Mouse (Mus musculus) retina, postnatal 1 day (tissue): Measurements from ENCODE around the gene Arhgef38.
A peak's percentile ranks its signal among the peaks of the same experiment; 100 is the strongest.

ENCODE experiments used
- DNase-seq: peaks from one replicate; pipeline ENCODE4 v3.0.0-alpha.2; 2012

Arhgef38 gene

DNA sequence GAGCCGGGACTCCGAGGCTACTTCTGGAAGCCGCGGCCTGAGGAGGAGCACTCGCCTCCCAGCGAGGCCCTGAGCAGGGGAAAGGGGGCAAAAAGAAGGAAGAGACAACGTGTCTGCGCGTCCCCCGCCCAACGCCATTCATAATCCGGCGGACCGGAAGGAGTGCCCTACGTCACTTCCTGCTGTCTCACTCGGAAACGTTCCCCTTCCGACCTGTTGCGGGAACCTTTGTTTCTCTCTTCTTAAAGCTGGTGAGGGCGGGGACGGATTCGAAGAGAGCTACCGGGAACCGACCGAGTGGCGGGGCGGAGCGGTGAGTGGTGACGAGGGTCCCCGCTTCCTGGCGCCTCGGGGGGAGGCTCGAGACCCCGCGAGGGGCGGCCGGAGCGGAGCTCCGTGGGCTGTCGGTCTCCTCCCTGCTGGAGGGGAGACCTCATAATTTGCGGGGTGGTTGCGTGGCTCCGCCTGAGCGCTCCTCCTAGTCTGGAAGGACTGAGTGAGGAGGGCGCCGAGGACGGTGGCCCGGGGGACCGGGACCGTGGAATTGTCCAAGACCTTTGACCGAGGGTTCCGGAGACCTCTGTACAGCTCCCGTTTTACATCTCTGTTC lies 143.0 kb downstream of the Arhgef38 start, which contains the start of the genes Ints12 and Gstcd:
Gene Ints12 (plus strand): TSS at position 177 of the 610 bp plus-strand sequence.
Gene Gstcd (minus strand): TSS at position 370 of the 610 bp plus-strand sequence.
- DNase-seq, result peak; percentile 98

DNA sequence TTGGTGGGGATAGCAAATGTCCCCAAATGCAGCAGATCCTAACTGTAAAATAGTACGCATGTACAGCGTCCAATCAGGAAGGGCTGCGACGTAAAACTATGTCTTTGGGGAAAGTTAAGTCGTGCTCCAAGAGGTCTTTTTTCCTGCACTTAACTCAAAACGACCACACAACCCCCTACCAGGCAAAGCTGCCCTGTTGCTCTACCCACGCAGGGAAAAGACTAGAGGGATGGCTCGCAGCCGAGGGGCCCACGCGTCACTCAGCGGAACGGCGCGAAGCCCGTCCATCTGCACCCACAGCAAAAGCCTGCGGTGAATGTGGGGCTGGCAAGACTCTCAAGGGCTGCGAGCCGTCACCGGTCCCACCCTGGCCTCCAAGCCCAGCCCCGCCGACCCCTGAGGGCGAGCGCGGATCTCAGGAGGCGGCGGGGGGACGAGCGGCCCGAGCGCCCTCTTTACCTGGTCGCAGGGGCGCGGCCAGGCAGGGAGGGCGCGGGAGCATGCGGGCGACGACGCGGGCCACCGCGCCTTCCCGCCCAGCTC lies 143.6 kb downstream of the Arhgef38 start:
- no peak for DNase-seq

DNA sequence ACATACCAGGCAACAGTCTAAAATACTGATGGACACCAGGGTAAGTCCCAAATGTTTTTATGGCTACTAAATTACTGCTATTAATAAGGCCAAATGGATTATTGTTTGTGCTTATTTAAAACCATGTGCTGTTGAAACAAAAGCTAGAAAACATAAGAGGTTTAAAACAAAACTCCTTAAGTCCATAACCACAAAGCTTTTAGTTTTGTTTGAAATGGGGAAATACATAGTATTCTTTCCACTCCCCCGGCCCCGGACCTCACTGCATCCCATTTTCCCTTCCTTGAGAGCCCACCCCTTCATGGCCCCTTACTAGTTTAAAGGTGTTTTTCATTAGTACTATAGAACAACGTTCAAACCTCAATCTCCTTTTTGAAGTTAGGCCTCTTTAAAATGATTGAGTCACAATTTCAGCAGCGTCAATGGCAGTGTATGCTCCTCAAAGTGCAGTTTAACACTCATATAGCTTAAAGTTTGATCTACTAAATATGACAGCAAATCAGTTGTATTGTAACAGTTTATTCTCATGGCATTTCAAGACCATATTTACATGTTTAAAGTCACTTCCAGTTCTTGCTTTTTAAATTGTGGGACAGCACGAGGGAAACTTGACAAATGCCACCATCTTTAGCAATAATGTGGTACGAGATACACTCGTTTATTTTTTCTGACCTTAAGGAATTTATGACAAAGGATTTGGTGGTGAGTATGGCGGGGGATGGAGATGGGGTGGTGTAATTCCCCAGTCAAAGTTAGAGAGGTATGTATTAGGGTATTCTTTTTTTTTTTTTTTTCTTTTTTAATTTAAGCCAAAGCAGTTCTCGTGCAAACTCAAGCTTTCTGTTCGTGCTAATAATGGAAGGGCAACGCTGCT lies 144.3 kb downstream of the Arhgef38 start:
- peak; percentile 2 for DNase-seq

DNA sequence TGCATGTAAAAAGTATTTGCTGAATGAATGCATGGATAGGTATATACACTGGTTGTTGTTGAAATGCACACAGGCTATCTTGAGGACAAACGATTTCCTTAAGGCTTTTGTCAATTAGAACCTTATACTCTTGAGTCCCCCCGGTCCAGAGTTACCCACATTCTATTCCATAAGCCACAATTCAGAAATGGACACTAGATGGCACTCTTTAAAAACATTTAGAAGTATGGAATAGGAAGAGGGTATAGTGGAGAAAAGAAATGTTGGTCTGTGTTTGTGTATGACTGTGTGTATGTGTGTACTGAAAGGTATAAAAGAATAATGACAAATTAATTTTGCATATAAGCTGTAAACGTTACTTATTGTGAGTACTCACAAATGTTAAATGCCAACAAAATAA lies 148.9 kb downstream of the Arhgef38 start:
- DNase-seq, result peak; percentile 74

DNA sequence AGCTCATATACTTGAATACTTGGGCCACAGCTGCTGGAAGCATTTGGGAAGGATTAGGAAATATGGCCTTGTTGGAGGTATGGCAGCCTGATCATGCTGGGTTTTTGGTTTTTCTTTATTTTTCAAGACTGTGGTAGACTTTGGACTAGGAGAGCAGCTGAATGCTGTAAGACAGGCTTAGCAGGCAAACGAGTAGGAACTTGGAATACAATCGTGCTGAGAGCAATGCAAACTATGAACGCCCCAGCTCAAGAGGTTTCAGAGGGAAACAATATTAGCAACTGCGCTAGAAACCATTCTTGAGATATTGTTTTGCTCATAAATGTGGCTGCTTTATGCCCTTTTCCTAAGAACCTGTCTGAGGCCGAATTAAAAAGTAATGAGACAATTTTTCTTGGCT lies 152.0 kb downstream of the Arhgef38 start:
- no peak for DNase-seq

DNA sequence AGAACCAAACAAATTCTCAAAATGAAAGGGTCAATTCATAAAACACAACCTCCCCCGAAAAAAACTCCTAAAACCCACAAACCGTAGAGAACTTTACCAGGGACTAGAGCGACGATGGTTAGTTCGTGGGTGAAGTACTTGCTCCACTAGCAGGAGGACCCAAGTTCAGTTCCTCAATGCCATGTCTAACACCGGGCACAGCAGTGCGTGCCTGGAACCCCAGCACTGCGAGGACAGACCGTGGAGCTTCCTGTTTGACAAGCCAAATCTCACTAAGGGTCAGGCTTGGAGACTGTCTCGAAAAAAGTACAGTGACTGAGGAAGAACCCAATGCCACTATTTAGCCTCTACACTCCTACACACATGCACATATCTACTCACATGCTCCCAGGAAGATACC lies 159.2 kb downstream of the Arhgef38 start:
- no peak for DNase-seq
